10 mouse cellular contexts compared by ENCODE assay signal in genomic region chr14:27376115-27376648, GRCm38 (mm10). TPM values are rescaled to one million over a fixed set of nuclear protein-coding genes. Genes with fewer than 3 reads are reported as not detected.
DNase-seq lines count a peak whose midpoint lies in the region; ATAC-seq and TF ChIP-seq lines count a peak whose summit lies in the region.
"Had no signal": no experiment of that assay in that cellular context is flagged by ENCODE, and none has a peak within 500 bp of the region (broad histone marks: within the 10 kb centered on the region; RNA-seq: fewer than 3 reads in every experiment).

No protein-coding gene starts in this region.

- no peak for TF ChIP-seq EP300 in stomach, postnatal 0 days (optimal IDR thresholded peaks at IDR 0.05)

- 85% methylated on average over 5 of the region's 5 CpGs for WGBS in thymus, adult 2 months
- WGBS in limb, embryonic 13.5 days, result 41% methylated on average over 5 of the region's 5 CpGs
- WGBS in stomach, postnatal 0 days, result 37% methylated on average over 5 of the region's 5 CpGs
- WGBS in heart, embryonic 11.5 days (ENCODE audit: insufficient replicate concordance), result 61% methylated on average over 5 of the region's 5 CpGs

- no peak for ATAC-seq in limb, embryonic 13.5 days (ENCODE audit: low FRiP score, low read depth)
- peak; percentile 81 for ATAC-seq in stomach, postnatal 0 days (ENCODE audit: low FRiP score, low TSS enrichment)
- no peak for ATAC-seq in heart, embryonic 11.5 days (replicated peaks; ENCODE audit: insufficient number of reproducible peaks, low FRiP score, low TSS enrichment)

- TF ChIP-seq CTCF in gastrocnemius, adult 2 months (IDR thresholded peaks at IDR 0.05), result no peak
- no peak for TF ChIP-seq CTCF in thymus, adult 2 months (IDR thresholded peaks at IDR 0.05; ENCODE audit: borderline replicate concordance, control insufficient read depth, extremely low read depth, insufficient read depth, low read length, poor library complexity)
- TF ChIP-seq CTCF in stomach, postnatal 0 days (IDR thresholded peaks at IDR 0.05; ENCODE audit: low read depth), result no peak
- TF ChIP-seq CTCF in layer of hippocampus, adult 2 months (conservative IDR thresholded peaks at IDR 0.05), result no peak

- no peak overlapping the region for H3K9ac ChIP-seq in limb, embryonic 13.5 days
- no peak overlapping the region for H3K9ac ChIP-seq in stomach, postnatal 0 days (ENCODE audit: low read length)
- H3K9ac ChIP-seq in heart, embryonic 11.5 days (ENCODE audit: low read depth, low read length), result no peak overlapping the region
- H3K9ac ChIP-seq: lung, embryonic 15.5 days had no signal

- intact Hi-C loops in gastrocnemius, adult 2 months (cut with DNase I), result no loop called here

- H3K4me2 ChIP-seq in limb, embryonic 13.5 days (replicated peaks), result no peak overlapping the region
- H3K4me2 ChIP-seq in stomach, postnatal 0 days (replicated peaks; ENCODE audit: low read depth), result no peak overlapping the region
- no peak overlapping the region for H3K4me2 ChIP-seq in heart, embryonic 11.5 days
- H3K4me2 ChIP-seq: lung, embryonic 15.5 days had no signal

- H3K27ac ChIP-seq in gastrocnemius, adult 2 months, result peak overlapping the region; percentile 40
- H3K27ac ChIP-seq in thymus, adult 2 months (ENCODE audit: control insufficient read depth, insufficient read depth, low read length), result peak overlapping the region; percentile 74
- H3K27ac ChIP-seq in limb, embryonic 13.5 days, result peak overlapping the region; percentile 52; the same call in 1 of the 2 replicates
- 0 out of 2 replicates have a peak overlapping the region, but pooled peaks have one; percentile 61 for H3K27ac ChIP-seq in stomach, postnatal 0 days (replicated peaks)
- no peak overlapping the region for H3K27ac ChIP-seq in layer of hippocampus, adult 2 months
- H3K27ac ChIP-seq in heart, embryonic 11.5 days (ENCODE audit: low read depth, low read length), result no peak overlapping the region
- H3K27ac ChIP-seq: lung, embryonic 15.5 days had no signal

- H3K27me3 ChIP-seq in thymus, adult 2 months (ENCODE audit: control insufficient read depth, insufficient read depth, low read length), result no peaks in the 10 kb centered on the region
- no peaks in the 10 kb centered on the region for H3K27me3 ChIP-seq in limb, embryonic 13.5 days
- no peaks in the 10 kb centered on the region for H3K27me3 ChIP-seq in stomach, postnatal 0 days (ENCODE audit: control insufficient read depth, insufficient read depth, low read length)
- no peaks in the 10 kb centered on the region for H3K27me3 ChIP-seq in heart, embryonic 11.5 days (ENCODE audit: control insufficient read depth, insufficient read depth, low read length)
- H3K27me3 ChIP-seq: lung, embryonic 15.5 days had no signal

- no peak for DNase-seq in gastrocnemius, adult 2 months
- DNase-seq in gastrocnemius, postnatal 10 days, result no peak
- DNase-seq in thymus, adult 2 months, result no peak
- no peak for DNase-seq in thymus, postnatal 14 days
- DNase-seq in stomach, postnatal 0 days (ENCODE audit: low spot score), result peak; percentile 25
- DNase-seq in layer of hippocampus, adult 2 months (ENCODE audit: low spot score in 2 of 2), result no peak
- DNase-seq: adrenal gland, postnatal 36 days had no signal

- peaks cover 14% of the 10 kb centered on the region for H3K4me1 ChIP-seq in thymus, adult 2 months (replicated peaks; ENCODE audit: control insufficient read depth, insufficient read depth, low read length)
- H3K4me1 ChIP-seq in limb, embryonic 13.5 days, result peaks cover 19% of the 10 kb centered on the region
- H3K4me1 ChIP-seq in stomach, postnatal 0 days (replicated peaks; ENCODE audit: control insufficient read depth, insufficient read depth), result no peaks in the 10 kb centered on the region
- H3K4me1 ChIP-seq in heart, embryonic 11.5 days (ENCODE audit: control insufficient read depth, insufficient read depth, low read length), result no peaks in the 10 kb centered on the region
- H3K4me1 ChIP-seq: lung, embryonic 15.5 days had no signal

- no peak overlapping the region for H3K4me3 ChIP-seq in gastrocnemius, adult 2 months
- no peak overlapping the region for H3K4me3 ChIP-seq in thymus, adult 2 months (ENCODE audit: control insufficient read depth, insufficient read depth, low read length)
- no peak overlapping the region for H3K4me3 ChIP-seq in limb, embryonic 13.5 days
- H3K4me3 ChIP-seq in stomach, postnatal 0 days (ENCODE audit: low read depth, low read length), result no peak overlapping the region
- no peak overlapping the region for H3K4me3 ChIP-seq in layer of hippocampus, adult 2 months
- H3K4me3 ChIP-seq in heart, embryonic 11.5 days (ENCODE audit: low read depth, low read length), result no peak overlapping the region
- H3K4me3 ChIP-seq: lung, embryonic 15.5 days had no signal

- no peak for TF ChIP-seq POLR2A in thymus, adult 2 months (IDR thresholded peaks at IDR 0.05; ENCODE audit: control insufficient read depth, extremely low read depth, insufficient read depth, low read length, poor library complexity)

- no peaks in the 10 kb centered on the region for H3K36me3 ChIP-seq in thymus, adult 2 months (ENCODE audit: control insufficient read depth, insufficient read depth, low read length)
- H3K36me3 ChIP-seq in limb, embryonic 13.5 days, result no peaks in the 10 kb centered on the region
- H3K36me3 ChIP-seq in stomach, postnatal 0 days (ENCODE audit: control insufficient read depth, insufficient read depth, low read length), result no peaks in the 10 kb centered on the region
- H3K36me3 ChIP-seq in heart, embryonic 11.5 days (ENCODE audit: control insufficient read depth, insufficient read depth, low read length), result no peaks in the 10 kb centered on the region
- H3K36me3 ChIP-seq: lung, embryonic 15.5 days had no signal

- no peaks in the 10 kb centered on the region for H3K9me3 ChIP-seq in limb, embryonic 13.5 days
- no peaks in the 10 kb centered on the region for H3K9me3 ChIP-seq in stomach, postnatal 0 days (ENCODE audit: control insufficient read depth, low read length)
- H3K9me3 ChIP-seq in heart, embryonic 11.5 days (replicated peaks; ENCODE audit: control insufficient read depth, low read length), result no peaks in the 10 kb centered on the region
- H3K9me3 ChIP-seq: lung, embryonic 15.5 days had no signal

RNA-seq across cellular contexts. Expression of gene Fam208a, which starts 52.5 kb away (rescaled TPM):
- 1 to 10 TPM; 4.6 to 6.9 TPM for total RNA-seq in gastrocnemius, adult 2 months (2021)
- 10 to 100 TPM in 1 of 2 experiments, 1 to 10 TPM in 1; 9.0 to 13.6 TPM for total RNA-seq in gastrocnemius, postnatal 10 days (2021)
- polyA plus RNA-seq in thymus, adult 2 months (2012; rRNA removed), result 8.9 and 11.5 TPM in 2 replicates
- polyA plus RNA-seq in limb, embryonic 13.5 days (2015; fragmentation: Nextera tagmentation; extraction: Ambion mirVana), result 15.8 and 17.3 TPM in 2 replicates
- 5.7 and 6.0 TPM in 2 replicates for polyA plus RNA-seq in stomach, postnatal 0 days (2015; fragmentation: Nextera tagmentation; extraction: Ambion mirVana)
- total RNA-seq in layer of hippocampus, adult 2 months (2021), result 10 to 100 TPM; 33.5 to 34.8 TPM
- polyA plus RNA-seq in heart, embryonic 11.5 days (2014; fragmentation: Nextera tagmentation; extraction: Ambion mirVana), result 9.5 and 12.3 TPM in 2 replicates

Comparison
In these comparisons a context has a peak if more than half of its experiments do, and no peak if none do; other contexts are left out.
1. H3K27ac ChIP-seq: peak in gastrocnemius, adult 2 months (single experiment), thymus, adult 2 months (single experiment), limb, embryonic 13.5 days (single experiment) and stomach, postnatal 0 days (single experiment); none in layer of hippocampus, adult 2 months (single experiment) and heart, embryonic 11.5 days (single experiment).